Mouse (Mus musculus) small intestine, adult 2 months (tissue): ENCODE data around the gene Prkcb.

Source experiments
- CTCF ChIP-seq: fragments of 200-500 bp; IDR thresholded peaks from 2 replicates; pipeline ENCODE4 v1.5.1; 2012; ENCODE audit warnings: low read depth, mild to moderate bottlenecking, control low read depth, inconsistent platforms, low read length, moderate library complexity, mixed read lengths; ENCODE audit not compliant: insufficient replicate concordance, insufficient read length; ENCODE audit errors: extremely low read depth
- POLR2A ChIP-seq: fragments of 200-500 bp; IDR thresholded peaks from 2 replicates; pipeline ENCODE4 v1.6.1; 2012; ENCODE audit warnings: low read depth, mild to moderate bottlenecking, control low read depth, inconsistent platforms, low read length, moderate library complexity

GRCm38 (mm10) chr7:122309909-122310725 lies 21.6 kb downstream of the Prkcb start:
- no peak for TF ChIP-seq POLR2A
- no peak for TF ChIP-seq CTCF
